Mouse (Mus musculus) liver (tissue): ENCODE data around the gene Gm42715.
"Not testable (repeated sequence)": the region's sequence is repeated elsewhere in the genome, so short reads cannot be mapped to it uniquely, and the experiment has no call there.

Experiments used
- DNase-seq: peaks from one replicate; pipeline ENCODE4 v3.0.0-alpha.2; 2020; ENCODE audit warnings: mixed read lengths

The Gm42715 gene

DNA sequence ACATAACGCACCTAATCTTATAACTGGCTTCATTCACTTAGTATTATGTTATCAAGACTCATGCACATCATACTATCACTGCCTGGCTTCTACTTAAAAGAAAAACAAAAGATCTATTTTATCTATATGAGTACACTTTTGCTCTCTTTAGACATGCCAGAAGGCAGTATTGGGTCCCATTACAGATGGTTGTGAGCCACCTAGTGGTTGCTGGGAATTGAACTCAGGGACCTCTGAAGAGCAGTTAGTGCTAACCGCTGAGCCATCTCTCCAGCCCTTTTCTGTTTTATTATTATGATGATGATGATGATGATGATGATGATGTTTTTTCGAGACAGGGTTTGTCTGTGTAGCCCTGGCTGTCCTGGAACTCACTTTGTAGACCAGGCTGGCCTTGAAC is 21.0 kb upstream of the Gm42715 start:
- peak; percentile 57 for DNase-seq

- no peak for DNase-seq
Measured at GRCm38 (mm10) chr7:127508291-127508690, 11.1 kb upstream of the Gm42715 start.

DNA sequence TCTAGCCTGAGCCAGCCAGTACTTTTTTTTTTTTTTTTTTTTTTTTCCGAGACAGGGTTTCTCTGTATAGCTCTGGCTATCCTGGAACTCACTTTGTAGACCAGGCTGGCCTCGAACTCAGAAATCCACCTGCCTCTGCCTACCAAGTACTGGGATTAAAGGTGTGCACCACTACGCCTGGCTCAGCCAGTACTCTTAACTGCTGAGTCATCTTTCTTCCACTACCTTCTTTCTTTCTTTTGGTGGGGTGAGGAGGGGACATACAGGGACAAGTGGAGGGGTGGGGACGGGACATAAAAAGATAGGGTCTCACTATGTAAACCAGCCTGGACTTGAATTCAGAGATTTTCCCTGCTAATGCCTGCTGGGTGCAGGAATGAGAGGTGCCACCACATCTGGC is 9.6 kb upstream of the Gm42715 start:
- DNase-seq, result not testable (repeated sequence)

GRCm38 (mm10) chr7:127511241-127511640 is 8.1 kb upstream of the Gm42715 start:
- DNase-seq, result no peak

DNA sequence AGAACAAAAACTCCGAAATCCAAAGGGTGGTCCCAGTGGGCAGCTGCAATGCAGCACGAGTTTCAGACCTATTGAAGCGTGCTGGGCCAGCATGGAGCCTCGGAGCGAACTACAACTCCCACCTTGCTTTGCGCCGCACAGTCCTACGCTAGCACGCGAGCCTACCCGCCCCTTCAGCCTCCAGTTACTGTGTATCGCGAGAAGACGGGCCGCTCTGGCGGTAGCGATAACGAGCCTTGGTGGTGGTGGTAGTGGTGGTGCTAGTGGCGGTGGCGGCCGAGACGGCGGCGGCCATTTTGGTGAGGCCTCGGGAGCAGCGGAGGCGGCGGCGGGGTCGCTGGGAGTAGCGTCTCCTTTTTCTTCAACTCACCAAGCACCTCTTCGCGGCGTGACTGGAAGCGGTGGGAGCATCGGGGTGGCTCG is 7.6 kb upstream of the Gm42715 start, which contains the start of gene Srcap:
TSS of gene Srcap (plus strand) at position 176 of the 423 bp plus-strand sequence.
- peak; percentile 97 for DNase-seq

DNA sequence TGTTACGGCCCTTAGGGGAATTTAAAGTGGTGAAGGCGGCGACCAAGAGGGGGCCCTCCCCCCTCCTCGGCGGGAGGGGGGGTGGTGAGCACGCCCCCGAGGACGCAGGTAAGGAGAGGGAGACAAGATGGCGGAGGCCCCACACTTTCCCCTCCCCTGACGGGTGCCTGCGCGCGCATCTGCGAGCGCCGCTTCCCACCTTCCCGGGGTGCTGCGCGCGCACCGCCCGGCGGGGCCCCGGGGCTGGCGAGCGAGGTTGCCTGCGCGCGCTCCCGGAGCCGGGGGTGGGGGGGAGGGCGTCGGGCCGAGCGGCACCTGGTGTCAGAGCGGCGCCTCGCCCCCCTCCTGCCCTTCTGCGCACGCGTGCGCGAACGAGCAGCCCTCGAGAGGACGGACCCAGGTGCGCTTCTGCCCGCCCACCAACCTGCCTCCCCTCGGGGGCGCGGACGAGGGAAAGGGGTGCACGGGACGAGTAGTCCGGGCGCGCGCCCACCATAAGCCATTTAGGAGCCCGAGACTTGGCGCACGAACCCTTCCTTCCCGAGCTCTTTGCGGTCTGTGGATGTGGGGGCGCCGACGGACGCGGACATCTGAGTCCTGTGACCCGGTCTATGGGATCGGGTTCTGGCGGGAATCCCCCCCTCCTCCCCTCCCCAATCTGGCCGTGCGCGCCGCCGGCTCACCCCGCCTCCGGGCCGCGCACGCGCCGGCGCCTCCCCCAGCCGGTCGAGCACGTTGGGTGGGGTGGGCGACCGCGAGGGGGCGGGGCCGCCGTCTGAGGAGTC is 7.0 kb upstream of the Gm42715 start:
- DNase-seq, result peak; percentile 94

DNA sequence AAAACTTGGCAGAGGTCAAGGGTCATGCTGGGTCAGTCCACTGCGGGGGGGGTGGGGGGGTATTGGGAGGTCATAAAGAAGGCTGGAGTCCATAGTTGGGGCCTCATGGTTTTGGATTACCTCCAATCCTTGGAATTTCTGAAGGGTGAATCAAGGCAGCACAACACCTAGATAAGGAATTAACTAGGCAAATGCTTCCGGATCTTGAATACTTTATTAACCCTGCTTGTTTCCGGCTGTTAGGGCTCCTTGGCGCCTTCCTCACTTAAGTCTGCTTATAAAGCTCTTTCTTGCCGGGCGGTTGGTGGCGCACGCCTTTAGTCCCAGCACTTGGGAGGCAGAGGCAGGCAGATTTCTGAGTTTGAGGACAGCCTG is 6.4 kb upstream of the Gm42715 start:
- DNase-seq, result no peak

GRCm38 (mm10) chr7:127513781-127514180 is 5.6 kb upstream of the Gm42715 start:
- DNase-seq, result no peak

GRCm38 (mm10) chr7:127515846-127516245 is 3.5 kb upstream of the Gm42715 start:
- DNase-seq, result no peak

DNA sequence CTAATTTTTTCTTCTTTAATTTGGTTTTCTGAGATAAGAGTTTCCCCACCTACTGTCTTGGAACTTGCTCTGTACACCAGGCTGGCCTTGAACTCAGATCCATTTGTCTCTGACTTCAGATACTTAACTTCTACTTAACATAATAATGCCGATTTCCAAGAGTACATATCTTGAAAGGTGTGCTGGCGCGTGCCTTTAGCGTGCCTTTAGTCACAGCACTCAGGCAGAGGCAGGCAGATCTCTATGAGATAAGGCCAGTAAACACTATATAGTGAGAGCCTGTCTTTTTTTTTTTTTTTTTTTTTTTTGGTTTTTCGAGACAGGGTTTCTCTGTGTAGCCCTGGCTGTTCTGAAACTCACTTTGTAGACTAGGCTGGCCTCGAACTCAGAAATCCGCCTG is 3.0 kb upstream of the Gm42715 start:
- no peak for DNase-seq

DNA sequence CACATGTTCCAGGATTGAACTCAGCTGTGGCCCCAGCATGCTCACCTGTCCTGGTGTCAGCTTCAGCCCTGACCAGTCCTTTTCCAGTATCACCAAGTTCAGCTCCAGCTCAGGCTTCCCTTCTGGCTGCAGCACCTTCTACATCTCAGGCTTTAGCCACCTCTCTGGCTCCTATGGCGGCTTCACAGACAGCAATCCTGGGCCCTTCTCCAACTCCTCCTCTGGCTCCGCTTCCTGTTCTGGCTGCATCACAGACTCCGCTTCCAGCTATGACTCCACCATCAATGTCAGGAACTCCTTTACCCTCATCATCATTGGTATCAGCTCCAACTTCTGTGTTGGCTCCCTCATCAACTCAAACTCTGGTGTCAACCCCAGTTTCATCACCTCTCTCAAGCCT is 22.3 kb downstream of the Gm42715 start:
- DNase-seq, result no peak

- no peak for DNase-seq
Measured at GRCm38 (mm10) chr7:127549116-127549835, 29.9 kb downstream of the Gm42715 start.

GRCm38 (mm10) chr7:127551558-127551957 is 32.2 kb downstream of the Gm42715 start:
- DNase-seq, result no peak

GRCm38 (mm10) chr7:127560580-127560979 is 41.2 kb downstream of the Gm42715 start:
- DNase-seq, result no peak

DNA sequence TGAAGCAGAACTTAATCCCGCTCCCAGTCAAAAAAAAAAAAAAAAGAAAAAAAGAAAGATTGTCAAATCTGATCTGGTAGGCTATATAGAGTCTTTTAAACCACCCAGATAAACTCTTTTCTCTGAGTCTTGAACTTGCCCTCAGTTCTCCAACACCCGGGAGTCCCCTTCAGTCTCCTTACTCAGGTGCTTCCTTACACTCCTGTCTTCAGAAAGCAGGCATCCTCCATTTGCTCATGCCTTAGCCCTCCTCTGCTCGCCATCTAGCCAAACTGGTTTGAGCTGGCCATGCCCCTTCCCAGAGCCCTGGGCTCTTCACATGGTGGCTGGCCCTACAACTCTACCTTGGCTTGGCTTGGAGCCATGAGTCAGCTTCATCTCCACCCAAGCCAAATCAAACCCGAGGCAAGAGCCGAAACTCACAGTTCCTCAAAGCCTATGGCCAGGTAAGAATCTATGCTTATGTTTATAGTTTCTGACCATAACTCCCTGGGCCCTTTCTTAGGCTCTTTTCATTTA is 42.0 kb downstream of the Gm42715 start, which contains the start of gene Tmem265:
TSS of gene Tmem265 (plus strand) at position 51 of the 519 bp plus-strand sequence.
- no peak for DNase-seq

DNA sequence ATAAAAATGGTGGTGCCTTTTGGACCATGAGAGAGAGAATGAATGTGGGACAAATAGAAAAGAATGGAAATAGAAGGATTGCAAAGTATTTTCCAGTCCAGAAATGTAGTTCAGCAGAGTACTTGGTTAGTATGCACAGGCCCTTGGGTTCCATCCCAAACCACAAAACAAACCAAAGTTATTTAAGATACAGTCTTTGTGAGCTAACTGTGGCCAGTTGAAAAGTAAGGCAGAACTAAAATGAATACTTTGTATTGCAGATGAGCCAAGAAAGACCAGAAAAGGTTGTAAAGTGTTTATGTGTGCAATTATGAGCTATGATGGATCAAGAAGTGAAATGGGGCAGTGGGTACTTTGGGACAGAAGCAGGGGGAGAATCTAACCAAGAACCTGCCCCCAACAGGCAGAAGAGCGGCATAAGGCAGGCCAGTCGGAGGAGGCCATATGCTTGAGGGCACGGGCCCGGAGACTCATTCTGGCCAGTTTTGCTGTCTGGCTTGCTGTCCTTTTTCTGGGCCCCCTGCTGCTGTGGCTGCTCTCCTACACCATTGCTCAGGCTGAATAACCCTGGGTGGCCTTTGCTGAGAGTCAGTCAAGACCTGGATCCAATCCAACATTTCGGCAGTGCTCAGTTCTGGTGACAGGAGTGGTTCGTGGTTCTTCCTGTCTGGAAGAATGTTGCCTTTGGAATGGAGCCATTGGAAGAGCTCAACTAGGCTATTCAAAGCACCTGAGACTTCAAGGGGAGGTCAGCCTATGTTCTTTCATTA is 45.2 kb downstream of the Gm42715 start:
- no peak for DNase-seq

DNA sequence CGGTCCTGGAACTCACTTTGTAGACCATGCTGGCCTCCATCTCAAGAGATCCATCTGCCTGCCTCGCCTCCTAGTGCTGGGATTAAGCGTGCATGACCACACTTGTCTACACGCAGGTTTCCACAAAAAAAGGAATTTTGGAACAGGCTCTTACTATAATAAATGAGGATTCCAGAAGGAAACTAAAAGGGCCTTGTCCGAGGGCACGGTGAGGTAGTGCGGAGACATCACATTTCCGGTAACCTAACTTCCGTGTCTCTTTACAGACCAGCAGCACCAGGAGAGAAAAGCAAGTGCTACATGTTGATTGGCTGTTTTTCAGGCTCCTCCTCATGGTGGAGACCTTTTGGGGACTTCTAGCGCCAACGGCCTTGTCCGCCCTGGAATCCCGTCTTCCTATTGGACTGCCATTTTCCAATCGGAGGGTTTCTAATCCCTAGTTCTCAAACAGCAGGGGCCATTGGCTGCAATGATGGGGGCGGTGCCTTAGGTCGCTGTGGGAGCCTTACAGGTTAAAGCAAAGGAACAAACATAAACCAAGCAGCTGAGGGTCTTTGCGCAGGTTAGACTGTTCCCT is 53.6 kb downstream of the Gm42715 start, which contains the start of gene Phkg2:
TSS of gene Phkg2 (plus strand) at position 446 of the 577 bp plus-strand sequence.
- peak; percentile 92 for DNase-seq

GRCm38 (mm10) chr7:127573503-127574008 is 54.2 kb downstream of the Gm42715 start:
- no peak for DNase-seq

DNA sequence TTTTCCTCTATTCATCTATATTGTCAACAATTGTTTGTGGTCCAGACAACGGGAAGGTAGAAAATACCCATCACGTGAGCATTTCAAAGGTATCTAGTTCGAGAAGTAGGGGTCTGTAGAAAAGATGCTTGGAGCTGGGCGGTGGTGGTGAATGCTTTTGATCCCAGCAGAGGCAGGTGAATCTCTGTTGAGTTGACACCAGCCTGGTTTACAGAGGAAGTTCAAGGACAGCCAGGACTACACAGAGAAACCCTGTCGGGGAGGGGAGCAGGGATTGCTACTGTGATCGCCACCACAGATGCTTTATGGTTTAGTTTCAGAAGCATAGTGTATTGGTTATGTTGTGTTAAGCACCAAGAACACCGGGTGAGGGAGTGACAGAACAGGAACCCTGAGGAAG is 54.7 kb downstream of the Gm42715 start:
- DNase-seq, result no peak

- DNase-seq, result no peak
Measured at GRCm38 (mm10) chr7:127583260-127583659, 63.9 kb downstream of the Gm42715 start.

DNA sequence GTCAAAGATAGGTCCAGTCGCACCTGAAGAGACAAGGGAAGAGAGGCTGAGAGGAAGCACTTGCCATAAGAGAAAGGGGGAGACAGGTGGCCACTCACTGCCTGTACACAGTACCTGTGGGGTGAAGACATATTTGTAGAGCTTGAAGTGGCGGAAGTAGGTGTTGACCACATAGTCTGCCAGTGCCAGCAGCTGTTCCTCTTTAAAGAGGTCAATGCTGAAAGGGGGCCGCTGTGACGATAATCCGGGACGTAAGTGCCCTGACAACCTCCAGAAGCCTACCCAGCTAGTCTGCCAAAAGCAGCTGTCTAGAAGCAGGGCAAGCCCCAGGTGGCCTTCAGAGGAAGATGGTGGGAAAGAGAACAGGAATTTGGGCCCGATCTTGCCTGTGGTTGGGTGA is 65.6 kb downstream of the Gm42715 start:
- no peak for DNase-seq

DNA sequence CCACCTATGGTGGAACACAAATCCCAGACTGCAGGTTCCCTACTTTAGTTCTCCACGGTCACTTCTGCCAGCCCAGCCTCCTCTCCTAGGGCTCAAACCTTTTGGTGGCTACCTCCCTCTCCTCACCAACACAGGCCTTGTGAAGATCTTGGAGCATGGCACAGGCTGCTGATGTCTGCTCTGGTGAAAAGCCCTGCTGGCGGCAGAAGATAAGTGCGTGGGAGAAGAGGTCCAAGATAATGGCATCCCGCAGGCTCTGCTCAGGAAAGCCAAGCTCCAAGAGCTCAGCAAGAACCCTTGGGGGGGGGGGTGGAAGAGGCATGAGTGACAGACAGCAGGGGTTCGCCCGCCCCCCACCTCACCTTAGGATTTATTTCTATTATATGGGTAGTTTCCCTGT is 66.8 kb downstream of the Gm42715 start:
- peak; percentile 78 for DNase-seq
